10 mouse cellular contexts compared by ENCODE assay signal in genomic region chr10:128945675-128946074, GRCm38 (mm10). TPM values are rescaled to one million over a fixed set of nuclear protein-coding genes. Genes with fewer than 3 reads are reported as not detected.
DNase-seq lines count a peak whose midpoint lies in the region; ATAC-seq and TF ChIP-seq lines count a peak whose summit lies in the region.
"Had no signal": no experiment of that assay in that cellular context is flagged by ENCODE, and none has a peak within 500 bp of the region (broad histone marks: within the 10 kb centered on the region; RNA-seq: fewer than 3 reads in every experiment).

No protein-coding gene starts in this region.

- peak; percentile 54 to 58 for DNase-seq in cerebellum, adult 18-20 months
- no peak for DNase-seq in cerebellum, adult 11 months
- peak; percentile 18 for DNase-seq in thymus, adult 2 months
- no peak for DNase-seq in thymus, adult 18-20 months
- DNase-seq in gastrocnemius, postnatal 14 days: peak; percentile 72
- peak; percentile 44 for DNase-seq in lung, postnatal 0 days (ENCODE audit: low spot score)
- DNase-seq in neural tube, embryonic 10.5 days (ENCODE audit: extremely low spot score, low spot score): no peak

- intact Hi-C loops in gastrocnemius, postnatal 14 days (cut with DNase I; ENCODE audit: low total_unique reads): loop anchor here (5.0 kb wide), 1 partner anchor 33 kb away; no protein-coding TSS in a partner anchor

- H3K9ac ChIP-seq in lung, postnatal 0 days (replicated peaks; ENCODE audit: low read depth): no peak overlapping the region

- no peak overlapping the region for H3K27ac ChIP-seq in thymus, adult 2 months (ENCODE audit: control insufficient read depth, insufficient read depth, low read length)
- H3K27ac ChIP-seq in lung, postnatal 0 days (ENCODE audit: low read length): no peak overlapping the region

- no peak for TF ChIP-seq EP300 in lung, postnatal 0 days (IDR thresholded peaks at IDR 0.05)

- H3K4me3 ChIP-seq in thymus, adult 2 months (ENCODE audit: control insufficient read depth, insufficient read depth, low read length): no peak overlapping the region
- H3K4me3 ChIP-seq in lung, postnatal 0 days (ENCODE audit: low read depth, low read length): no peak overlapping the region

- ATAC-seq in lung, postnatal 0 days: peak; percentile 60
- ATAC-seq in erythroid progenitor cell, adult 5-6 weeks (replicated peaks; ENCODE audit: low FRiP score, poor library complexity, severe bottlenecking): no peak

- WGBS in thymus, adult 2 months: 35% methylated on average over 3 of the region's 3 CpGs
- 22% methylated on average over 3 of the region's 3 CpGs for WGBS in lung, postnatal 0 days

- no peak for TF ChIP-seq POLR2A in thymus, adult 2 months (IDR thresholded peaks at IDR 0.05; ENCODE audit: control insufficient read depth, extremely low read depth, insufficient read depth, low read length, poor library complexity)

- peak; percentile 35; the same call in 1 of the 2 replicates for TF ChIP-seq CTCF in thymus, adult 2 months (IDR thresholded peaks at IDR 0.05; ENCODE audit: borderline replicate concordance, control insufficient read depth, extremely low read depth, insufficient read depth, low read length, poor library complexity)
- peak; percentile 83 for TF ChIP-seq CTCF in lung, postnatal 0 days (IDR thresholded peaks at IDR 0.05)

- no peaks in the 10 kb centered on the region for H3K9me3 ChIP-seq in lung, postnatal 0 days (ENCODE audit: low read length)

- no peaks in the 10 kb centered on the region for H3K36me3 ChIP-seq in thymus, adult 2 months (ENCODE audit: control insufficient read depth, insufficient read depth, low read length)
- no peaks in the 10 kb centered on the region for H3K36me3 ChIP-seq in lung, postnatal 0 days (ENCODE audit: insufficient read depth, low read length)

- H3K4me2 ChIP-seq in lung, postnatal 0 days (replicated peaks; ENCODE audit: low read depth, low read length): no peak overlapping the region

- no peaks in the 10 kb centered on the region for H3K27me3 ChIP-seq in thymus, adult 2 months (ENCODE audit: control insufficient read depth, insufficient read depth, low read length)
- H3K27me3 ChIP-seq in lung, postnatal 0 days (replicated peaks; ENCODE audit: insufficient read depth, low read length): no peaks in the 10 kb centered on the region

- H3K4me1 ChIP-seq in thymus, adult 2 months (replicated peaks; ENCODE audit: control insufficient read depth, insufficient read depth, low read length): no peaks in the 10 kb centered on the region
- no peaks in the 10 kb centered on the region for H3K4me1 ChIP-seq in lung, postnatal 0 days (ENCODE audit: insufficient read depth, low read depth, low read length)

RNA-seq across cellular contexts. Expression of gene Itga7, which starts 12.1 kb away (rescaled TPM):
- 5.9 and 14.5 TPM in 2 replicates for polyA plus RNA-seq in thymus, adult 2 months (2012; rRNA removed)
- 10 to 100 TPM; 88.7 to 94.7 TPM for total RNA-seq in gastrocnemius, postnatal 14 days (2021)
- 14.6 and 20.7 TPM in 2 replicates for polyA plus RNA-seq in lung, postnatal 0 days (2015; fragmentation: Nextera tagmentation; extraction: Ambion mirVana)
- not detected in 2 replicates for total RNA-seq in erythroid progenitor cell, adult 5-6 weeks (2015; ENCODE audit: low replicate concordance)
- not detected in 2 replicates for total RNA-seq in erythroid progenitor cell, adult 5-6 weeks (2017; ENCODE audit: low replicate concordance)

RNA-seq across cellular contexts. Expression of gene Mettl7b, which starts 15.1 kb away (rescaled TPM):
- polyA plus RNA-seq in thymus, adult 2 months (2012; rRNA removed): 0.28 and 1.6 TPM in 2 replicates
- total RNA-seq in gastrocnemius, postnatal 14 days (2021): under 1 TPM in 1 of 2 experiments, not detected in 1; 0.16 TPM
- polyA plus RNA-seq in lung, postnatal 0 days (2015; fragmentation: Nextera tagmentation; extraction: Ambion mirVana): 0.10 and 0.33 TPM in 2 replicates
- not detected in 2 replicates for total RNA-seq in erythroid progenitor cell, adult 5-6 weeks (2015; ENCODE audit: low replicate concordance)
- not detected in 2 replicates for total RNA-seq in erythroid progenitor cell, adult 5-6 weeks (2017; ENCODE audit: low replicate concordance)
- total RNA-seq: neutrophil, adult 5-6 weeks had no signal

RNA-seq across cellular contexts. Expression of gene Bloc1s1, which starts 21.8 kb away (rescaled TPM):
- polyA plus RNA-seq in thymus, adult 2 months (2012; rRNA removed): 137 and 173 TPM in 2 replicates
- 100 to 1,000 TPM; 174 to 181 TPM for total RNA-seq in gastrocnemius, postnatal 14 days (2021)
- 228 and 243 TPM in 2 replicates for polyA plus RNA-seq in lung, postnatal 0 days (2015; fragmentation: Nextera tagmentation; extraction: Ambion mirVana)
- 49.0 and 51.2 TPM in 2 replicates for total RNA-seq in erythroid progenitor cell, adult 5-6 weeks (2015; ENCODE audit: low replicate concordance)
- total RNA-seq in erythroid progenitor cell, adult 5-6 weeks (2017; ENCODE audit: low replicate concordance): 15.5 and 37.2 TPM in 2 replicates

RNA-seq across cellular contexts. Expression of gene Rdh5, which starts 23.0 kb away (rescaled TPM):
- polyA plus RNA-seq in thymus, adult 2 months (2012; rRNA removed): 14.0 and 21.8 TPM in 2 replicates
- total RNA-seq in gastrocnemius, postnatal 14 days (2021): 1 to 10 TPM; 5.6 to 7.7 TPM
- polyA plus RNA-seq in lung, postnatal 0 days (2015; fragmentation: Nextera tagmentation; extraction: Ambion mirVana): 13.2 and 16.7 TPM in 2 replicates
- 11.7 TPM in 1 of 2 replicates, not detected in the other for total RNA-seq in erythroid progenitor cell, adult 5-6 weeks (2015; ENCODE audit: low replicate concordance)
- 20.1 TPM in 1 of 2 replicates, not detected in the other for total RNA-seq in erythroid progenitor cell, adult 5-6 weeks (2017; ENCODE audit: low replicate concordance)

RNA-seq across cellular contexts. Expression of gene Olfr9, which starts 43.6 kb away (rescaled TPM):
- polyA plus RNA-seq in thymus, adult 2 months (2012; rRNA removed): not detected in 2 replicates
- not detected for total RNA-seq in gastrocnemius, postnatal 14 days (2021)
- polyA plus RNA-seq in lung, postnatal 0 days (2015; fragmentation: Nextera tagmentation; extraction: Ambion mirVana): not detected in 2 replicates
- not detected in 2 replicates for total RNA-seq in erythroid progenitor cell, adult 5-6 weeks (2015; ENCODE audit: low replicate concordance)
- not detected in 2 replicates for total RNA-seq in erythroid progenitor cell, adult 5-6 weeks (2017; ENCODE audit: low replicate concordance)
- polyA plus RNA-seq: intestine, embryonic 14.5 days had no signal

Comparison
In these comparisons a context has a peak if more than half of its experiments do, and no peak if none do; other contexts are left out.
1. DNase-seq: peak in cerebellum, adult 18-20 months (2 of 2), thymus, adult 2 months (single experiment), gastrocnemius, postnatal 14 days (single experiment) and lung, postnatal 0 days (single experiment); none in cerebellum, adult 11 months (single experiment), thymus, adult 18-20 months (0 of 2) and neural tube, embryonic 10.5 days (single experiment).
2. RNA of gene Itga7, which starts 12.1 kb away (total RNA-seq): 88.7 to 94.7 TPM in gastrocnemius, postnatal 14 days; not detected in erythroid progenitor cell, adult 5-6 weeks; every median in the first group is over 10 times any median in the second.